Mouse (Mus musculus): Measurements from ENCODE around the gene Vmn1r44.
"Not testable (repeated sequence)": the region's sequence is repeated elsewhere in the genome, so short reads cannot be mapped to it uniquely, and the experiment has no call there.

Gene Vmn1r44

GRCm38 (mm10) chr6:89883360-89883759, at the start of gene Vmn1r44:
Gene Vmn1r44 (plus strand): TSS chr6:89883660.
- DNase-seq (ENCODE audit: low read depth, low spot score), result no peak

- DNase-seq (ENCODE audit: low read depth, low spot score), result no peak
These were observed 25.9 kb upstream of the Vmn1r44 start for GRCm38 (mm10) chr6:89857552-89857951.

- DNase-seq (ENCODE audit: low read depth, low spot score), result no peak
These were observed 23.6 kb upstream of the Vmn1r44 start for GRCm38 (mm10) chr6:89859839-89860238.

GRCm38 (mm10) chr6:89863792-89864191, 19.7 kb upstream of the Vmn1r44 start:
- no peak for DNase-seq (ENCODE audit: low read depth, low spot score)

- no peak for DNase-seq (ENCODE audit: low read depth, low spot score)
These were observed 16.2 kb upstream of the Vmn1r44 start for GRCm38 (mm10) chr6:89867276-89867675.

- DNase-seq (ENCODE audit: low read depth, low spot score), result no peak
These were observed 15.5 kb upstream of the Vmn1r44 start for GRCm38 (mm10) chr6:89867976-89868375.

- not testable (repeated sequence) for DNase-seq (ENCODE audit: low read depth, low spot score)
These were observed 7.1 kb upstream of the Vmn1r44 start, which contains the start of the genes Vmn1r42 and Vmn1r43 for GRCm38 (mm10) chr6:89876313-89876712. Gene Vmn1r42 (minus strand): TSS chr6:89876413. Gene Vmn1r43 (minus strand): TSS chr6:89876413.

- no peak for DNase-seq (ENCODE audit: low read depth, low spot score)
These were observed 6.5 kb upstream of the Vmn1r44 start for GRCm38 (mm10) chr6:89876963-89877362.

GRCm38 (mm10) chr6:89880867-89881266, 2.6 kb upstream of the Vmn1r44 start:
- DNase-seq (ENCODE audit: low read depth, low spot score), result no peak

GRCm38 (mm10) chr6:89883812-89884211, 352 bp downstream of the Vmn1r44 start:
- DNase-seq (ENCODE audit: low read depth, low spot score), result no peak

- not testable (repeated sequence) for DNase-seq (ENCODE audit: low read depth, low spot score)
These were observed 57.0 kb downstream of the Vmn1r44 start, which contains the start of gene Vmn1r45 for GRCm38 (mm10) chr6:89940498-89940897. Gene Vmn1r45 (minus strand): TSS chr6:89940598.

GRCm38 (mm10) chr6:89940926-89941325, 57.5 kb downstream of the Vmn1r44 start:
- DNase-seq (ENCODE audit: low read depth, low spot score), result no peak
